Comparison of ENCODE assay signal across 26 mouse cellular contexts in the genomic region with DNA sequence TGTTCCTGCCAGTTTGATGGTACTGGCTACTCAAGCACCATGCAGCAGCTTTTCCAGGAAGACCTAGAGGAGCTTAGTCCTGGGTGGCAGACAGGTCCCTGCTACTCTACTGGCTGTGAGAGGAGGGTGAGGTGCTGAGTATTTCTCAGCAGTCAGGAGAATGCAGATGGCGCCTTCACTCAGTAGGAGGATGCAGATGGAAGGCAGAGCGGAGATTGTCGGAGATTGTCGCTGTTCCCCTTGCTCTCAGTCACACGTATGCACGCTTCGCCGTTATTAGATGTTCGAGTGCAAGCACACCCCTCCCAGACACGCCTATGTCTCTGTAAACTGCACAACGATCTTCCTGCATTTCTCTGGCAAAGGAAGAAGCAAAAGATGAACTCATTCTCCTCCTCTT.
DNase-seq lines count a peak whose midpoint lies in the region; ATAC-seq and TF ChIP-seq lines count a peak whose summit lies in the region.
"Had no signal": no experiment of that assay in that cellular context is flagged by ENCODE, and none has a peak within 500 bp of the region (broad histone marks: within the 10 kb centered on the region; RNA-seq: fewer than 3 reads in every experiment).

No protein-coding gene starts in this region.

- H3K9me3 ChIP-seq in forebrain, embryonic 13.5 days (replicated peaks) = no peaks in the 10 kb centered on the region
- H3K9me3 ChIP-seq in forebrain, embryonic 11.5 days (ENCODE audit: control insufficient read depth, low read length) = no peaks in the 10 kb centered on the region
- no peaks in the 10 kb centered on the region for H3K9me3 ChIP-seq in liver, embryonic 12.5 days (replicated peaks)
- H3K9me3 ChIP-seq in liver, embryonic 11.5 days (ENCODE audit: control insufficient read depth, low read length) = no peaks in the 10 kb centered on the region
- H3K9me3 ChIP-seq: embryonic facial prominence, embryonic 12.5 days; heart, embryonic 12.5 days; hindbrain, embryonic 13.5 days; limb, embryonic 15.5 days had no signal

- H3K36me3 ChIP-seq in forebrain, embryonic 13.5 days (ENCODE audit: poor library complexity, severe bottlenecking) = no peaks in the 10 kb centered on the region
- no peaks in the 10 kb centered on the region for H3K36me3 ChIP-seq in forebrain, embryonic 11.5 days (ENCODE audit: control insufficient read depth, insufficient read depth, low read length)
- H3K36me3 ChIP-seq in liver, embryonic 12.5 days = no peaks in the 10 kb centered on the region
- no peaks in the 10 kb centered on the region for H3K36me3 ChIP-seq in liver, embryonic 11.5 days (ENCODE audit: control insufficient read depth, insufficient read depth, low read length)
- H3K36me3 ChIP-seq: embryonic facial prominence, embryonic 12.5 days; heart, embryonic 12.5 days; hindbrain, embryonic 13.5 days; limb, embryonic 15.5 days had no signal

- no peak overlapping the region for H3K4me3 ChIP-seq in forebrain, embryonic 13.5 days
- H3K4me3 ChIP-seq in forebrain, embryonic 11.5 days (ENCODE audit: low read depth, low read length) = no peak overlapping the region
- no peak overlapping the region for H3K4me3 ChIP-seq in liver, embryonic 12.5 days
- H3K4me3 ChIP-seq in liver, embryonic 11.5 days (ENCODE audit: low read depth, low read length) = no peak overlapping the region
- no peak overlapping the region for H3K4me3 ChIP-seq in layer of hippocampus, adult 2 months
- H3K4me3 ChIP-seq: embryonic facial prominence, embryonic 12.5 days; heart, embryonic 12.5 days; hindbrain, embryonic 13.5 days; limb, embryonic 15.5 days had no signal

- 77% methylated on average over 11 of the region's 11 CpGs for WGBS in forebrain, embryonic 13.5 days
- 83% methylated on average over 11 of the region's 11 CpGs for whole genome bisulfite sequencing in forebrain, embryonic 11.5 days
- whole genome bisulfite sequencing in liver, embryonic 12.5 days (ENCODE audit: insufficient replicate concordance) = 69% methylated on average over 11 of the region's 11 CpGs
- WGBS in liver, embryonic 11.5 days = 66% methylated on average over 11 of the region's 11 CpGs

- peak; percentile 32; the same call in 1 of the 2 replicates for ATAC-seq in forebrain, embryonic 13.5 days
- ATAC-seq in forebrain, embryonic 11.5 days (replicated peaks; ENCODE audit: low FRiP score) = no peak
- ATAC-seq in liver, embryonic 12.5 days = no peak
- ATAC-seq in liver, embryonic 11.5 days (replicated peaks; ENCODE audit: low FRiP score) = no peak
- ATAC-seq: CD4-positive, CD25-positive, alpha-beta regulatory T cell, adult 4 months had no signal

- peaks cover 22% of the 10 kb centered on the region for H3K4me1 ChIP-seq in forebrain, embryonic 13.5 days
- peaks cover 6% of the 10 kb centered on the region for H3K4me1 ChIP-seq in forebrain, embryonic 11.5 days (replicated peaks; ENCODE audit: control insufficient read depth, insufficient read depth, low read length)
- peaks cover 39% of the 10 kb centered on the region for H3K4me1 ChIP-seq in liver, embryonic 12.5 days
- H3K4me1 ChIP-seq in liver, embryonic 11.5 days (replicated peaks; ENCODE audit: control insufficient read depth, insufficient read depth, low read length) = no peaks in the 10 kb centered on the region; the same call in 1 of the 2 replicates

- DNase-seq in forebrain, embryonic 11.5 days (ENCODE audit: low spot score) = no peak
- DNase-seq in liver, embryonic 11.5 days (ENCODE audit: low spot score) = no peak
- DNase-seq in brain, adult 2 months (ENCODE audit: low read depth, low spot score) = peak; percentile 73
- DNase-seq in layer of hippocampus, adult 2 months (ENCODE audit: low spot score in 2 of 2) = peak in 1 of 2 experiments; percentile 58
- no peak for DNase-seq in urinary bladder, postnatal 36 days (ENCODE audit: low spot score in 2 of 2)
- DNase-seq in spleen, postnatal 4 days (ENCODE audit: low spot score in 2 of 2) = no peak
- DNase-seq: adrenal gland, postnatal 25 days; cerebellum, adult 11-12 months; cerebellum, postnatal 25 days; gastrocnemius, postnatal 14 days; heart, adult 18-20 months; heart, postnatal 10 days; kidney, adult 18-20 months; left cerebral cortex, postnatal 4 days; lung, postnatal 36 days; thymus, adult 2 months; thymus, postnatal 4 days had no signal

- no peak overlapping the region for H3K9ac ChIP-seq in forebrain, embryonic 13.5 days
- H3K9ac ChIP-seq in forebrain, embryonic 11.5 days (ENCODE audit: low read length) = no peak overlapping the region
- H3K9ac ChIP-seq in liver, embryonic 12.5 days = no peak overlapping the region
- no peak overlapping the region for H3K9ac ChIP-seq in liver, embryonic 11.5 days (ENCODE audit: low read depth, low read length)
- H3K9ac ChIP-seq: embryonic facial prominence, embryonic 12.5 days; heart, embryonic 12.5 days; limb, embryonic 15.5 days; lung, embryonic 14.5 days had no signal

- no peak overlapping the region for H3K4me2 ChIP-seq in forebrain, embryonic 13.5 days
- H3K4me2 ChIP-seq in forebrain, embryonic 11.5 days (ENCODE audit: low read depth, low read length, severe bottlenecking) = no peak overlapping the region
- peak overlapping the region; percentile 57 for H3K4me2 ChIP-seq in liver, embryonic 12.5 days
- no peak overlapping the region for H3K4me2 ChIP-seq in liver, embryonic 11.5 days
- H3K4me2 ChIP-seq: embryonic facial prominence, embryonic 12.5 days; heart, embryonic 12.5 days; hindbrain, embryonic 13.5 days; limb, embryonic 15.5 days; lung, embryonic 14.5 days had no signal

- H3K27ac ChIP-seq in forebrain, embryonic 13.5 days = peak overlapping the region; percentile 31; the same call in 1 of the 2 replicates
- no peak overlapping the region for H3K27ac ChIP-seq in forebrain, embryonic 11.5 days (ENCODE audit: low read depth, low read length)
- peak overlapping the region; percentile 65 for H3K27ac ChIP-seq in liver, embryonic 12.5 days
- H3K27ac ChIP-seq in liver, embryonic 11.5 days (ENCODE audit: low read depth, low read length) = no peak overlapping the region
- peak overlapping the region; percentile 69; the same call in 1 of the 2 replicates for H3K27ac ChIP-seq in layer of hippocampus, adult 2 months
- H3K27ac ChIP-seq: embryonic facial prominence, embryonic 12.5 days; kidney, postnatal 0 days; limb, embryonic 15.5 days had no signal

- no peak for TF ChIP-seq CTCF in layer of hippocampus, adult 2 months (conservative IDR thresholded peaks at IDR 0.05)

- no peaks in the 10 kb centered on the region for H3K27me3 ChIP-seq in forebrain, embryonic 13.5 days
- no peaks in the 10 kb centered on the region for H3K27me3 ChIP-seq in forebrain, embryonic 11.5 days (ENCODE audit: control insufficient read depth, insufficient read depth, low read length)
- no peaks in the 10 kb centered on the region for H3K27me3 ChIP-seq in liver, embryonic 12.5 days (replicated peaks)
- H3K27me3 ChIP-seq in liver, embryonic 11.5 days (replicated peaks; ENCODE audit: control insufficient read depth, insufficient read depth, low read length) = no peaks in the 10 kb centered on the region
- H3K27me3 ChIP-seq: embryonic facial prominence, embryonic 12.5 days; heart, embryonic 12.5 days; limb, embryonic 15.5 days had no signal

Comparison
In these comparisons a context has a peak if more than half of its experiments do, and no peak if none do; other contexts are left out.
1. H3K27ac ChIP-seq: peak in forebrain, embryonic 13.5 days (single experiment), liver, embryonic 12.5 days (single experiment) and layer of hippocampus, adult 2 months (single experiment); none in forebrain, embryonic 11.5 days (single experiment) and liver, embryonic 11.5 days (single experiment).